Mouse (Mus musculus) ES-E14 (cell line): ENCODE results near the gene Rps6ka5.

Experiments
- MAFK ChIP-seq: IDR thresholded peaks from 2 replicates; pipeline ENCODE4 v1.6.1; 2014; ENCODE audit warnings: mild to moderate bottlenecking, low read depth, low read length, inconsistent platforms; ENCODE audit not compliant: insufficient read depth
- ZC3H11A ChIP-seq: IDR thresholded peaks from 2 replicates; pipeline ENCODE4 v1.6.1; 2012; ENCODE audit warnings: low read depth, mild to moderate bottlenecking, inconsistent platforms, low read length, borderline replicate concordance

DNA sequence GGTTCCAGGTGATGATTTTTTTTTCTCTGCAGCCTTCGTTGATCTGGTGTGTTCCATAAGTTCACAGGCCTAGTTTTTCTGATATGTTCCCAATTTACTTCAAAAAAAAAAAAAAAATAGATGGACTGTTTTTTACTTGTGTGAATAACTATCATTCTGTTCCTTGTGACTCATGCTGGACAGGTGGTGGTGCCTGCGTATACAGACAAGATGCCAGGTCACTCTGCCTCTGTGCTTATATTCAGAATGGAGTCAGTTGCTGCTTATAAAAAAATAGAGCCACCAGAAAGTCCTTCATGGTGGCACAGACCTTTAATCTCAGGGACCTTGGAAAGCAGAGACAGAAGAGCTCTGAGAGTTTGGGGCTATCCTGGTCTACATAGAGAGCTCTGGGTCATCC, 8.8 kb upstream of the Rps6ka5 start:
- TF ChIP-seq ZC3H11A (no peak), MAFK (no peak)
